Mouse (Mus musculus) lung, adult 2 months (tissue): ENCODE measurements around the gene Lpar1.

Source experiments
- CTCF ChIP-seq: fragments of 200-500 bp; IDR thresholded peaks from 2 replicates; pipeline ENCODE4 v1.5.1; 2011; ENCODE audit warnings: mild to moderate bottlenecking, low read length, control low read depth; ENCODE audit not compliant: insufficient read depth
- POLR2A ChIP-seq: fragments of 200-500 bp; IDR thresholded peaks from 2 replicates; pipeline ENCODE4 v1.6.1; 2011; ENCODE audit warnings: low read depth, mild to moderate bottlenecking, control low read depth, low read length, borderline replicate concordance; ENCODE audit errors: extremely low read depth

DNA sequence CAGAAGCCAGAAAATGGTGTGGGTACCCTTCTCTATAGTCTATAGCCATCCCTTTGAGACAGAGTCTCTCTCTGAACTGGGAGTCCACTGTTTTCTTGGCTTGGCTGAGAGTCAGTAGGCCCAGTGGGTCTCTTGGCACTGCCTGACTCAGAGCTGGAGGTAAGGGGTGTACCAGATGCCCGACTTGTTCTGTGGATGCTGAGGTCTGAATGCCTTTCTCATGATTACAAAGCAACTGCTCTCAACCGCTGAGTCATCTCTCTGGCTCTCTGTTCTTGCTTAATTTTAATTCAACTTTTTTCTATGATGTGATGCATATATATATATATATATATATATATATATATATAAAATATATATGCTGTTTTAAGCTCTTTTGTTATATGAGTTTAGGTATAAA, 91.1 kb downstream of the Lpar1 start:
- no peak for TF ChIP-seq POLR2A
- TF ChIP-seq CTCF = no peak
